Mouse (Mus musculus) embryonic fibroblast, embryonic 13.5 days (primary cell): ENCODE data around the gene Psmd13.

Experiments
- CTCF ChIP-seq: IDR thresholded peaks from 2 replicates; pipeline ENCODE4 v1.5.1; 2011; ENCODE audit warnings: mild to moderate bottlenecking, control low read depth, low read length, moderate library complexity, borderline replicate concordance; ENCODE audit not compliant: insufficient read depth
- POLR2A ChIP-seq: IDR thresholded peaks from 2 replicates; pipeline ENCODE4 v1.6.1; 2011; ENCODE audit warnings: low read depth, mild to moderate bottlenecking, control low read depth, low read length, moderate library complexity

DNA sequence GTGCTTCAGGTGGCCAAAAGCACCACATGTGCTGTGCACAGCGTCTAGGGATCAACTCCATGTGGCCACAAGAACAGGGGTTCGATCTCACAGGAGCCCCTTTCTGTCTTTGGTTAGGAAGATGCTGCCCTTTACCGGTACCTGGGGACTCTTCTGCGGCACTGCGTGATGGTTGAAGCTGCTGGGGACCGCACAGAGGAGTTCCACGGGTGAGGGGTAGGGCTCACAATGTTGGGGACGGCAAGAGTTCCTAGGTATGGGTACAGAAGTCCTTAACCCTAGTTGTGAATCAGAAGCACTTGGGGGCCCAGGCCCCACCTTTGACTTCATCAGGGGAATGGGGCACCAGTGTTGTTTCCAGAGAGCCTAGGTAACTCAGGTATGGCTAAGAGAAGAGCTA lies 23.0 kb upstream of the Psmd13 start:
- TF ChIP-seq CTCF (no peak), POLR2A (no peak)
